In genomic region chr14:121588451-121588850, GRCm38 (mm10) we compare ENCODE assay signal across 9 mouse cellular contexts.
A peak's percentile ranks its signal among the peaks of the same experiment; 100 is the strongest.
DNase-seq lines count a peak whose midpoint lies in the region; ATAC-seq and TF ChIP-seq lines count a peak whose summit lies in the region.
"Had no signal": no experiment of that assay in that cellular context is flagged by ENCODE, and none has a peak within 500 bp of the region (broad histone marks: within the 10 kb centered on the region; RNA-seq: fewer than 3 reads in every experiment).

No protein-coding gene starts in this region.

- ATAC-seq in kidney, embryonic 16.5 days (ENCODE audit: low FRiP score, low TSS enrichment), result 0 out of 2 replicates have a peak, but pooled peaks have one; percentile 2
- no peak for ATAC-seq in liver, embryonic 14.5 days (ENCODE audit: insufficient read depth)

- TF ChIP-seq EP300 in liver, embryonic 14.5 days (IDR thresholded peaks at IDR 0.05; ENCODE audit: low read depth), result no peak

- H3K4me2 ChIP-seq in kidney, embryonic 16.5 days (replicated peaks; ENCODE audit: low read depth, low read length), result no peak overlapping the region
- no peak overlapping the region for H3K4me2 ChIP-seq in liver, embryonic 14.5 days (ENCODE audit: low read depth)
- H3K4me2 ChIP-seq: embryonic facial prominence, embryonic 13.5 days had no signal

- DNase-seq in kidney, adult 11 months, result no peak
- DNase-seq in ES-E14 (ENCODE audit: low read depth, low spot score), result peak; percentile 40
- peak; percentile 39 for DNase-seq in c-Kit-positive CD71-positive TER-119-positive erythroid progenitor cells, embryonic 14.5 days (ENCODE audit: low spot score)
- DNase-seq in liver, embryonic 14.5 days (ENCODE audit: low read depth in 3 of 3, low spot score in 3 of 3), result peak in 2 of 3 experiments; percentile 16 to 17
- DNase-seq in adrenal gland, postnatal 25 days, result no peak
- DNase-seq in layer of hippocampus, postnatal 10 days (ENCODE audit: low spot score in 2 of 2), result no peak
- DNase-seq in thymus, adult 18-20 months, result no peak

- peaks cover 25% of the 10 kb centered on the region for H3K4me1 ChIP-seq in kidney, embryonic 16.5 days (ENCODE audit: insufficient read depth, low read length)
- H3K4me1 ChIP-seq in ES-E14 (ENCODE audit: control insufficient read depth in 2 of 2, insufficient read depth in 2 of 2, low read length in 2 of 2, poor library complexity in 1 of 2), result no peaks in the 10 kb centered on the region; a peak in 1 of 4 replicates
- H3K4me1 ChIP-seq in liver, embryonic 14.5 days (replicated peaks; ENCODE audit: control insufficient read depth in 2 of 2, insufficient read depth in 2 of 2, low read length in 1 of 2), result peaks cover 0 to 4% of the 10 kb centered on the region in 2 experiments; a peak in 1 of 4 replicates

- H3K27ac ChIP-seq in kidney, embryonic 16.5 days (ENCODE audit: low read length), result no peak overlapping the region
- H3K27ac ChIP-seq in ES-E14 (ENCODE audit: insufficient read depth, low read depth, low read length, poor library complexity, severe bottlenecking), result no peak overlapping the region
- H3K27ac ChIP-seq in liver, embryonic 14.5 days, result no peak overlapping the region
- H3K27ac ChIP-seq: embryonic facial prominence, embryonic 13.5 days had no signal

- in situ Hi-C loops in ES-E14 (cut with MboI; ENCODE audit: low sequenced_read_pairs in 2 of 2, unreplicated experiment in 2 of 2), result loop anchor here in 1 of 2 experiments (25.0 kb wide), 1 partner anchor 326 kb away; no protein-coding TSS in a partner anchor

- H3K9ac ChIP-seq in kidney, embryonic 16.5 days (replicated peaks; ENCODE audit: low read length), result no peak overlapping the region
- no peak overlapping the region for H3K9ac ChIP-seq in ES-E14 (ENCODE audit: insufficient read depth, low read depth, low read length, poor library complexity, severe bottlenecking)
- H3K9ac ChIP-seq in liver, embryonic 14.5 days (replicated peaks), result no peak overlapping the region
- H3K9ac ChIP-seq: embryonic facial prominence, embryonic 13.5 days had no signal

- no peak overlapping the region for H3K4me3 ChIP-seq in kidney, embryonic 16.5 days (ENCODE audit: low read length)
- no peak overlapping the region for H3K4me3 ChIP-seq in ES-E14 (ENCODE audit: insufficient read depth in 1 of 2, low read depth in 1 of 2, low read length in 2 of 2, poor library complexity in 1 of 2, severe bottlenecking in 1 of 2)
- no peak overlapping the region for H3K4me3 ChIP-seq in liver, embryonic 14.5 days (ENCODE audit: insufficient read depth in 1 of 2, low read depth in 2 of 2, low read length in 2 of 2)
- H3K4me3 ChIP-seq: embryonic facial prominence, embryonic 13.5 days had no signal

- H3K9me3 ChIP-seq in kidney, embryonic 16.5 days (ENCODE audit: low read length), result no peaks in the 10 kb centered on the region
- H3K9me3 ChIP-seq in ES-E14 (ENCODE audit: control insufficient read depth, insufficient read depth, low read depth, low read length), result no peaks in the 10 kb centered on the region
- H3K9me3 ChIP-seq in liver, embryonic 14.5 days (ENCODE audit: control insufficient read depth, low read length), result no peaks in the 10 kb centered on the region
- H3K9me3 ChIP-seq: embryonic facial prominence, embryonic 13.5 days had no signal

- H3K27me3 ChIP-seq in kidney, embryonic 16.5 days (ENCODE audit: insufficient read depth, low read length), result no peaks in the 10 kb centered on the region
- H3K27me3 ChIP-seq in liver, embryonic 14.5 days (ENCODE audit: control insufficient read depth, insufficient read depth, low read length), result no peaks in the 10 kb centered on the region

- peak; percentile 67 for TF ChIP-seq CTCF in liver, embryonic 14.5 days (IDR thresholded peaks at IDR 0.05; ENCODE audit: low read depth)

- WGBS in kidney, embryonic 16.5 days, result 73% methylated on average over 4 of the region's 4 CpGs
- WGBS in liver, embryonic 14.5 days (ENCODE audit: insufficient replicate concordance), result 57% methylated on average over 4 of the region's 4 CpGs

- no peaks in the 10 kb centered on the region for H3K36me3 ChIP-seq in kidney, embryonic 16.5 days (ENCODE audit: insufficient read depth, low read length)
- H3K36me3 ChIP-seq in ES-E14 (ENCODE audit: control insufficient read depth, insufficient read depth, low read length, poor library complexity, severe bottlenecking), result no peaks in the 10 kb centered on the region
- H3K36me3 ChIP-seq in liver, embryonic 14.5 days (replicated peaks; ENCODE audit: control insufficient read depth, insufficient read depth, low read depth), result no peaks in the 10 kb centered on the region
- H3K36me3 ChIP-seq: embryonic facial prominence, embryonic 13.5 days had no signal

TF ChIP-seq in ES-E14, 5 proteins besides CTCF, POLR2A, EP300 and RAD21:
- no peak for TF ChIP-seq HCFC1 (IDR thresholded peaks at IDR 0.05; ENCODE audit: borderline replicate concordance, insufficient read depth, low read length)
- TF ChIP-seq ZNF384 (IDR thresholded peaks at IDR 0.05; ENCODE audit: low read depth, low read length), result peak; percentile 56; the same call in 1 of the 2 replicates

Comparison
In these comparisons a context has a peak if more than half of its experiments do, and no peak if none do; other contexts are left out.
1. DNase-seq: peak in ES-E14 (single experiment), c-Kit-positive CD71-positive TER-119-positive erythroid progenitor cells, embryonic 14.5 days (single experiment) and liver, embryonic 14.5 days (2 of 3); none in kidney, adult 11 months (single experiment), adrenal gland, postnatal 25 days (single experiment), layer of hippocampus, postnatal 10 days (0 of 2) and thymus, adult 18-20 months (0 of 2).